In genomic region chr7:16994400-16994799, GRCm38 (mm10) we compare ENCODE assay signal across 8 mouse cellular contexts. TPM values are rescaled to one million over a fixed set of nuclear protein-coding genes. Genes with fewer than 3 reads are reported as not detected.
DNase-seq lines count a peak whose midpoint lies in the region; ATAC-seq and TF ChIP-seq lines count a peak whose summit lies in the region.

No protein-coding gene starts in this region.

- TF ChIP-seq POLR2A in olfactory bulb, adult 2 months (IDR thresholded peaks at IDR 0.05; ENCODE audit: insufficient read depth, low read depth, low read length) = no peak

- H3K27me3 ChIP-seq in lung, embryonic 16.5 days (ENCODE audit: control insufficient read depth, insufficient read depth, low read depth, low read length) = no peaks in the 10 kb centered on the region
- no peaks in the 10 kb centered on the region for H3K27me3 ChIP-seq in limb, embryonic 12.5 days

- H3K27ac ChIP-seq in lung, embryonic 16.5 days (ENCODE audit: low read length) = peak overlapping the region; percentile 91
- H3K27ac ChIP-seq in limb, embryonic 12.5 days = peak overlapping the region; percentile 89
- H3K27ac ChIP-seq in olfactory bulb, adult 2 months (ENCODE audit: insufficient read depth, low read depth, low read length) = no peak overlapping the region

- no peak for TF ChIP-seq CTCF in olfactory bulb, adult 2 months (IDR thresholded peaks at IDR 0.05; ENCODE audit: insufficient read depth, low read depth, low read length)

- no peaks in the 10 kb centered on the region for H3K9me3 ChIP-seq in lung, embryonic 16.5 days (ENCODE audit: control insufficient read depth, low read length)
- H3K9me3 ChIP-seq in limb, embryonic 12.5 days = no peaks in the 10 kb centered on the region; the same call in 1 of the 2 replicates

- peaks cover 5% of the 10 kb centered on the region for H3K36me3 ChIP-seq in lung, embryonic 16.5 days (ENCODE audit: control insufficient read depth, insufficient read depth, low read length)
- peaks cover 43% of the 10 kb centered on the region for H3K36me3 ChIP-seq in limb, embryonic 12.5 days

- peak overlapping the region; percentile 77 for H3K4me3 ChIP-seq in lung, embryonic 16.5 days (ENCODE audit: low read length)
- H3K4me3 ChIP-seq in limb, embryonic 12.5 days (replicated peaks) = peak overlapping the region; percentile 73
- peak overlapping the region; percentile 20 for H3K4me3 ChIP-seq in olfactory bulb, adult 2 months (ENCODE audit: insufficient read depth, low read depth, low read length)

- ATAC-seq in lung, embryonic 16.5 days (ENCODE audit: low read depth) = no peak
- ATAC-seq in limb, embryonic 12.5 days (ENCODE audit: insufficient number of reproducible peaks, insufficient read depth, low FRiP score, low TSS enrichment, low read depth) = no peak

- DNase-seq in adrenal gland, adult 2 months = peak; percentile 40
- no peak for DNase-seq in adrenal gland, postnatal 25 days
- DNase-seq in lung, postnatal 36 days = no peak
- DNase-seq in spleen, postnatal 36 days (ENCODE audit: low spot score in 2 of 2) = no peak
- no peak for DNase-seq in B cell, adult 2 months

- WGBS in lung, embryonic 16.5 days = 3% methylated on average over 20 of the region's 20 CpGs
- 3% methylated on average over 20 of the region's 20 CpGs for WGBS in limb, embryonic 12.5 days
- WGBS in olfactory bulb, adult 2 months = 19% methylated on average over 20 of the region's 20 CpGs

- H3K4me2 ChIP-seq in lung, embryonic 16.5 days (ENCODE audit: low read depth, low read length) = peak overlapping the region; percentile 85
- H3K4me2 ChIP-seq in limb, embryonic 12.5 days = peak overlapping the region; percentile 89

- peaks cover 53% of the 10 kb centered on the region for H3K4me1 ChIP-seq in lung, embryonic 16.5 days (replicated peaks; ENCODE audit: control insufficient read depth, insufficient read depth, low read length)
- H3K4me1 ChIP-seq in limb, embryonic 12.5 days (replicated peaks) = peaks cover 61% of the 10 kb centered on the region
- peaks cover 41% of the 10 kb centered on the region for H3K4me1 ChIP-seq in olfactory bulb, adult 2 months (ENCODE audit: control insufficient read depth, insufficient read depth, low read length)

- H3K9ac ChIP-seq in lung, embryonic 16.5 days (ENCODE audit: low read length) = peak overlapping the region; percentile 84
- H3K9ac ChIP-seq in limb, embryonic 12.5 days (replicated peaks) = peak overlapping the region; percentile 87

RNA-seq across cellular contexts. Expression of gene Ccdc8, which starts 1.9 kb away (rescaled TPM):
- 10 to 100 TPM; 13.6 to 28.9 TPM for total RNA-seq in adrenal gland, adult 2 months (2021)
- polyA plus RNA-seq in adrenal gland, adult 2 months (2012; rRNA removed) = 7.3 and 7.5 TPM in 2 replicates
- total RNA-seq in adrenal gland, postnatal 25 days (2021) = 19.7 and 26.0 TPM in 2 replicates
- polyA plus RNA-seq in lung, embryonic 16.5 days (2015; fragmentation: Nextera tagmentation; extraction: Ambion mirVana) = 41.7 and 43.8 TPM in 2 replicates
- polyA plus RNA-seq in limb, embryonic 12.5 days (2016; fragmentation: Nextera tagmentation; extraction: Ambion mirVana) = 22.1 and 35.2 TPM in 2 replicates
- polyA plus RNA-seq in olfactory bulb, adult 2 months (2012; ENCODE audit: insufficient read depth, insufficient read length, low replicate concordance, missing spikeins) = not detected in 2 replicates

RNA-seq across cellular contexts. Expression of gene Gm42372, which starts 11.5 kb away (rescaled TPM):
- total RNA-seq in adrenal gland, adult 2 months (2021) = 1 to 10 TPM; 1.1 to 1.6 TPM
- 0.13 and 0.33 TPM in 2 replicates for polyA plus RNA-seq in adrenal gland, adult 2 months (2012; rRNA removed)
- total RNA-seq in adrenal gland, postnatal 25 days (2021) = 1.1 and 2.1 TPM in 2 replicates
- 0.15 and 0.29 TPM in 2 replicates for polyA plus RNA-seq in lung, embryonic 16.5 days (2015; fragmentation: Nextera tagmentation; extraction: Ambion mirVana)
- polyA plus RNA-seq in limb, embryonic 12.5 days (2016; fragmentation: Nextera tagmentation; extraction: Ambion mirVana) = 0.26 and 0.32 TPM in 2 replicates
- not detected in 2 replicates for polyA plus RNA-seq in olfactory bulb, adult 2 months (2012; ENCODE audit: insufficient read depth, insufficient read length, low replicate concordance, missing spikeins)

RNA-seq across cellular contexts. Expression of gene Ppp5c, which starts 33.3 kb away (rescaled TPM):
- total RNA-seq in adrenal gland, adult 2 months (2021) = 10 to 100 TPM; 82.2 to 86.0 TPM
- polyA plus RNA-seq in adrenal gland, adult 2 months (2012; rRNA removed) = 164 and 179 TPM in 2 replicates
- 93.6 and 103 TPM in 2 replicates for total RNA-seq in adrenal gland, postnatal 25 days (2021)
- 104 and 105 TPM in 2 replicates for polyA plus RNA-seq in lung, embryonic 16.5 days (2015; fragmentation: Nextera tagmentation; extraction: Ambion mirVana)
- polyA plus RNA-seq in limb, embryonic 12.5 days (2016; fragmentation: Nextera tagmentation; extraction: Ambion mirVana) = 126 TPM in 2 replicates
- polyA plus RNA-seq in olfactory bulb, adult 2 months (2012; ENCODE audit: insufficient read depth, insufficient read length, low replicate concordance, missing spikeins) = not detected in 2 replicates

RNA-seq across cellular contexts. Expression of gene Pnmal1, which starts 34.9 kb away (rescaled TPM):
- 1 to 10 TPM; 2.6 to 7.2 TPM for total RNA-seq in adrenal gland, adult 2 months (2021)
- polyA plus RNA-seq in adrenal gland, adult 2 months (2012; rRNA removed) = 0.45 and 0.57 TPM in 2 replicates
- total RNA-seq in adrenal gland, postnatal 25 days (2021) = 4.3 and 5.4 TPM in 2 replicates
- 0.20 and 0.49 TPM in 2 replicates for polyA plus RNA-seq in lung, embryonic 16.5 days (2015; fragmentation: Nextera tagmentation; extraction: Ambion mirVana)
- 1.4 and 1.5 TPM in 2 replicates for polyA plus RNA-seq in limb, embryonic 12.5 days (2016; fragmentation: Nextera tagmentation; extraction: Ambion mirVana)
- polyA plus RNA-seq in olfactory bulb, adult 2 months (2012; ENCODE audit: insufficient read depth, insufficient read length, low replicate concordance, missing spikeins) = not detected in 2 replicates

RNA-seq across cellular contexts. Expression of gene Pnmal2, which starts 49.9 kb away (rescaled TPM):
- 10 to 100 TPM; 19.7 to 47.9 TPM for total RNA-seq in adrenal gland, adult 2 months (2021)
- 9.9 and 10.9 TPM in 2 replicates for polyA plus RNA-seq in adrenal gland, adult 2 months (2012; rRNA removed)
- 26.9 and 36.1 TPM in 2 replicates for total RNA-seq in adrenal gland, postnatal 25 days (2021)
- polyA plus RNA-seq in lung, embryonic 16.5 days (2015; fragmentation: Nextera tagmentation; extraction: Ambion mirVana) = 5.1 and 5.5 TPM in 2 replicates
- polyA plus RNA-seq in limb, embryonic 12.5 days (2016; fragmentation: Nextera tagmentation; extraction: Ambion mirVana) = 16.6 and 16.9 TPM in 2 replicates
- not detected in 2 replicates for polyA plus RNA-seq in olfactory bulb, adult 2 months (2012; ENCODE audit: insufficient read depth, insufficient read length, low replicate concordance, missing spikeins)

Comparison
In these comparisons a context has a peak if more than half of its experiments do, and no peak if none do; other contexts are left out.
1. H3K4me3 ChIP-seq: peak in every context shown above with its lines; median percentile 77 in lung, embryonic 16.5 days; 73 in limb, embryonic 12.5 days; 20 in olfactory bulb, adult 2 months.
2. RNA of gene Gm42372, which starts 11.5 kb away (polyA plus RNA-seq): not detected in olfactory bulb, adult 2 months; 0.13 to 0.33 TPM in adrenal gland, adult 2 months, 0.26 to 0.32 TPM in limb, embryonic 12.5 days and 0.15 to 0.29 TPM in lung, embryonic 16.5 days; every median in the first group is over 10 times any median in the second.